Mouse (Mus musculus) CH12.LX (cell line): ENCODE results near the gene Nup188. TPM values are rescaled to one million over a fixed set of nuclear protein-coding genes. Genes with fewer than 3 reads are reported as not detected.

Experiments
- DNase-seq: peaks from one replicate; pipeline ENCODE4 v3.0.0-alpha.2; 2013; ENCODE audit errors: extremely low read depth
- H3K27ac ChIP-seq: 2 replicates; pipeline ENCODE4 v1.5.1; 2012; ENCODE audit warnings: low read depth, mild to moderate bottlenecking, control low read depth, moderate library complexity; ENCODE audit not compliant: insufficient read depth
- H3K27me3 ChIP-seq: replicated peaks from 2 replicates; pipeline ENCODE3; 2012; ENCODE audit warnings: inconsistent platforms
- H3K36me3 ChIP-seq, 2 experiments: replicated peaks in 1 of 2; 2 replicates each; pipeline versions ENCODE3 to v1.6.1; 2012; ENCODE audit warnings: inconsistent platforms in 1 of 2, low read length in 1 of 2, mild to moderate bottlenecking in 1 of 2, mixed read lengths in 1 of 2, moderate library complexity in 1 of 2; ENCODE audit not compliant: control insufficient read depth in 1 of 2, insufficient read depth in 1 of 2
- H3K4me1 ChIP-seq, 2 experiments: 2 replicates each; pipeline ENCODE4 v1.6.1; 2012; ENCODE audit warnings: inconsistent platforms in 1 of 2, moderate library complexity in 1 of 2; ENCODE audit not compliant: insufficient read depth in 2 of 2, control insufficient read depth in 1 of 2
- H3K4me2 ChIP-seq: 2 replicates; pipeline ENCODE4 v1.6.1; 2012; ENCODE audit warnings: low read depth, mild to moderate bottlenecking, control low read depth; ENCODE audit not compliant: poor library complexity, insufficient read depth, severe bottlenecking
- H3K4me3 ChIP-seq, 3 experiments: fragments of 150-350 bp in 1 of 3; sonication (generic) in 1 of 3; replicated peaks in 1 of 3; 2 replicates each; pipeline versions ENCODE3 to v1.5.1; 2011 to 2012; ENCODE audit warnings: low read depth in 2 of 3, low read length in 2 of 3, mild to moderate bottlenecking in 2 of 3, moderate library complexity in 2 of 3, control low read depth in 1 of 3, improper control_type of control experiment in 1 of 3, inconsistent platforms in 1 of 3, mixed read lengths in 1 of 3; ENCODE audit not compliant: poor library complexity in 1 of 3
- H3K79me2 ChIP-seq: replicated peaks from 2 replicates; pipeline ENCODE4 v1.6.1; 2012; ENCODE audit warnings: mild to moderate bottlenecking, moderate library complexity; ENCODE audit not compliant: control insufficient read depth, poor library complexity, insufficient read depth, severe bottlenecking; ENCODE audit errors: extremely low read depth
- H3K9ac ChIP-seq: 2 replicates; pipeline ENCODE4 v1.6.1; 2012; ENCODE audit warnings: low read depth, mild to moderate bottlenecking, control low read depth, moderate library complexity; ENCODE audit not compliant: insufficient read depth
- H3K9me3 ChIP-seq: replicated peaks from 2 replicates; pipeline ENCODE3; 2012; ENCODE audit warnings: low read length, inconsistent platforms, mixed read lengths
- BHLHE40 ChIP-seq: IDR thresholded peaks from 2 replicates; pipeline ENCODE4 v1.6.1; 2011; ENCODE audit warnings: mild to moderate bottlenecking, low read depth, low read length, improper control_type of control experiment
- CHD1 ChIP-seq: IDR thresholded peaks from 2 replicates; pipeline ENCODE4 v1.6.1; 2012; ENCODE audit warnings: low read depth, low read length, improper control_type of control experiment, inconsistent platforms
- CHD2 ChIP-seq: IDR thresholded peaks from 2 replicates; pipeline ENCODE4 v1.6.1; 2011; ENCODE audit warnings: low read length, improper control_type of control experiment
- E2F4 ChIP-seq: IDR thresholded peaks from 2 replicates; pipeline ENCODE4 v1.6.1; 2011; ENCODE audit warnings: low read depth, low read length, improper control_type of control experiment; ENCODE audit not compliant: insufficient replicate concordance
- EP300 ChIP-seq: IDR thresholded peaks from 2 replicates; pipeline ENCODE4 v1.6.1; 2011; ENCODE audit warnings: low read length, improper control_type of control experiment
- GABPA ChIP-seq: IDR thresholded peaks from 2 replicates; pipeline ENCODE4 v1.6.1; 2012; ENCODE audit warnings: low read depth, low read length, improper control_type of control experiment, inconsistent platforms; ENCODE audit not compliant: insufficient replicate concordance
- IRF4 ChIP-seq: IDR thresholded peaks from 2 replicates; pipeline ENCODE4 v1.6.1; 2014; ENCODE audit warnings: low read depth, mild to moderate bottlenecking, inconsistent platforms, low read length, improper control_type of control experiment
- JUN ChIP-seq: IDR thresholded peaks from 2 replicates; pipeline ENCODE4 v1.6.1; 2011; ENCODE audit warnings: low read depth, mild to moderate bottlenecking, low read length, improper control_type of control experiment, moderate library complexity; ENCODE audit not compliant: insufficient read depth
- JUND ChIP-seq: conservative IDR thresholded peaks from 2 replicates; pipeline ENCODE4 v1.6.1; 2011; ENCODE audit warnings: low read depth, low read length, improper control_type of control experiment
- KAT2A ChIP-seq: IDR thresholded peaks from 2 replicates; pipeline ENCODE4 v1.6.1; 2012; ENCODE audit warnings: low read length, improper control_type of control experiment, inconsistent platforms; ENCODE audit not compliant: insufficient replicate concordance
- MAFK ChIP-seq: IDR thresholded peaks from 2 replicates; pipeline ENCODE4 v1.6.1; 2011; ENCODE audit warnings: low read length, improper control_type of control experiment; ENCODE audit not compliant: insufficient replicate concordance
- MAX ChIP-seq: IDR thresholded peaks from 2 replicates; pipeline ENCODE4 v1.6.1; 2011; ENCODE audit warnings: low read length, improper control_type of control experiment
- MYC ChIP-seq: IDR thresholded peaks from 2 replicates; pipeline ENCODE4 v1.6.1; 2011; ENCODE audit warnings: low read depth, mild to moderate bottlenecking, improper control_type of control experiment, low read length
- NELFE ChIP-seq: IDR thresholded peaks from 2 replicates; pipeline ENCODE4 v1.6.1; 2011; ENCODE audit warnings: low read depth, low read length, improper control_type of control experiment
- PAX5 ChIP-seq: IDR thresholded peaks from 2 replicates; pipeline ENCODE4 v1.6.1; 2012; ENCODE audit warnings: low read length, inconsistent platforms, mixed read lengths
- POLR2A ChIP-seq: IDR thresholded peaks from 2 replicates; pipeline ENCODE4 v1.6.1; 2011; ENCODE audit warnings: low read depth, mild to moderate bottlenecking, improper control_type of control experiment, low read length
- POLR2AphosphoS2 ChIP-seq: IDR thresholded peaks from 2 replicates; pipeline ENCODE4 v1.6.1; 2011; ENCODE audit warnings: low read depth, low read length, improper control_type of control experiment
- RAD21 ChIP-seq: IDR thresholded peaks from 2 replicates; pipeline ENCODE4 v1.6.1; 2011; ENCODE audit warnings: low read depth, mild to moderate bottlenecking, low read length, improper control_type of control experiment, moderate library complexity
- RCOR1 ChIP-seq: conservative IDR thresholded peaks from 2 replicates; pipeline ENCODE4 v1.6.1; 2012; ENCODE audit warnings: low read depth, mild to moderate bottlenecking, inconsistent platforms, low read length, improper control_type of control experiment
- SMC3 ChIP-seq: IDR thresholded peaks from 2 replicates; pipeline ENCODE4 v1.6.1; 2011; ENCODE audit warnings: low read depth, low read length, improper control_type of control experiment
- USF1 ChIP-seq: IDR thresholded peaks from 2 replicates; pipeline ENCODE4 v1.6.1; 2014; ENCODE audit warnings: low read depth, mild to moderate bottlenecking, inconsistent platforms, low read length, improper control_type of control experiment
- USF2 ChIP-seq: conservative IDR thresholded peaks from 2 replicates; pipeline ENCODE4 v1.6.1; 2011; ENCODE audit warnings: low read depth, low read length, improper control_type of control experiment
- ZKSCAN1 ChIP-seq: IDR thresholded peaks from 2 replicates; pipeline ENCODE4 v1.6.1; 2012; ENCODE audit warnings: low read depth, inconsistent platforms, low read length, improper control_type of control experiment, borderline replicate concordance
- ZMIZ1 ChIP-seq: IDR thresholded peaks from 2 replicates; pipeline ENCODE4 v1.6.1; 2012; ENCODE audit warnings: low read depth, mild to moderate bottlenecking, inconsistent platforms, low read length, improper control_type of control experiment
- ZNF384 ChIP-seq: IDR thresholded peaks from 2 replicates; pipeline ENCODE4 v1.6.1; 2012; ENCODE audit warnings: low read depth, low read length, improper control_type of control experiment, inconsistent platforms
- dilution Hi-C: fragments of 300-500 bp; cut with MboI; formaldehyde crosslinking; loops from 2 replicates; pipeline ENCODE4 v1.14.3; 2020; ENCODE audit warnings: low sequenced_read_pairs; ENCODE audit not compliant: extremely low pct_unique_long_range_greater_than_20kb, extremely low pct_ligation_motif_present
- in situ Hi-C: fragments of 300-500 bp; cut with MboI; formaldehyde crosslinking; loops from 3 replicates; pipeline ENCODE4 v1.14.3; 2019; ENCODE audit warnings: low sequenced_read_pairs, low pct_ligation_motif_present, low pct_unique_long_range_greater_than_20kb, mixed read lengths
- polyA plus RNA-seq: library from polyadenylated mRNA; unstranded; fragments of >175 nt; gene quantifications from 2 replicates; pipeline ENCODE4 v1.2.1, GENCODE M21; 2012; ENCODE audit warnings: low read depth; ENCODE audit not compliant: insufficient read length
- total RNA-seq, 2 experiments: library from RNA; depleted of rRNA; stranded (reverse); fragments of 300-350 nt in 1 of 2; fragments of >200 nt in 1 of 2; gene quantifications; 2 replicates each; pipeline ENCODE4 v1.2.3; 2012 to 2014

Gene Nup188
- total and polyA plus RNA-seq, 3 experiments, result 19.7 to 58.8 (median 47.6) TPM

GRCm38 (mm10) chr2:30299966-30300365 lies 13.8 kb downstream of the Nup188 start:
- Histone ChIP-seq H3K79me2 (no peaks in the 10 kb centered on the region; the same call in 1 of the 2 replicates), H3K4me3 (no peak overlapping the region), H3K9ac (no peak overlapping the region), H3K9me3 (no peaks in the 10 kb centered on the region), H3K36me3 (peaks cover 44 to 87% of the 10 kb centered on the region in 2 experiments), H3K4me1 (no peaks in the 10 kb centered on the region), H3K4me2 (no peak overlapping the region), H3K27ac (no peak overlapping the region), H3K27me3 (no peaks in the 10 kb centered on the region)
- no peak for DNase-seq
- dilution Hi-C loops (no loop called here), in situ Hi-C loops (no loop called here)
- TF ChIP-seq MYC (no peak), E2F4 (no peak), ZNF384 (no peak), SMC3 (no peak), CHD1 (no peak), PAX5 (no peak), MAFK (no peak), CHD2 (no peak), POLR2A (no peak), EP300 (no peak), NELFE (no peak), POLR2AphosphoS2 (no peak), RAD21 (no peak), BHLHE40 (no peak), JUN (no peak), MAX (no peak), ZMIZ1 (no peak), USF2 (no peak), JUND (no peak), IRF4 (no peak)

GRCm38 (mm10) chr2:30306087-30306486 lies 19.9 kb downstream of the Nup188 start:
- Histone ChIP-seq H3K4me1 (no peaks in the 10 kb centered on the region), H3K4me2 (no peak overlapping the region), H3K4me3 (no peak overlapping the region), H3K36me3 (peaks cover 68 to 99% of the 10 kb centered on the region in 2 experiments), H3K9me3 (no peaks in the 10 kb centered on the region), H3K27me3 (no peaks in the 10 kb centered on the region), H3K9ac (no peak overlapping the region), H3K27ac (no peak overlapping the region), H3K79me2 (no peaks in the 10 kb centered on the region)
- in situ Hi-C loops (no loop called here), dilution Hi-C loops (no loop called here)
- no peak for DNase-seq
- TF ChIP-seq GABPA (no peak), NELFE (no peak), ZKSCAN1 (no peak), KAT2A (no peak), POLR2AphosphoS2 (no peak), JUND (no peak), ZNF384 (no peak), PAX5 (no peak), ZMIZ1 (no peak), USF1 (no peak), RCOR1 (no peak)
